Comparison of ENCODE assay signal across 8 mouse cellular contexts in the genomic region with DNA sequence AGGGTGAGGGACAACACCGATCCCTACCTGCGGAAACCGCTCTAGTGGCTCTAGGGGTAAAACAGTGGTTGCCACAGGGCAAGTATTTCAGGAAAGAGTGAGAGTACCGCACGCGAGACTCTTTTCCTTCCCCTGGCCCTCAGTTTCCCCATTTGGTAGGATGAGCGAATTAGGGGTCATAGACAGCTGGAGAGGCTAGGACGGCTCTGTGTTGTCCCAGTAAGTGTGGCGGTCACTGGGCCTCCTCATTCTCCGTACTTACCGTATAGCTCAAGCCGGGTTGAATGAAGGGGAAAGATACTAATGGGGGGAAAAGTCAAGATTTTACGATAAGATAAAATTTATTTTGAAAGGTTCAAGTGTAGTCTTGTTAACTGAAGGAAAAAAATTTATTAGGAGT. TPM values are rescaled to one million over a fixed set of nuclear protein-coding genes. Genes with fewer than 3 reads are reported as not detected.
DNase-seq lines count a peak whose midpoint lies in the region; ATAC-seq and TF ChIP-seq lines count a peak whose summit lies in the region.

No protein-coding gene starts in this region.

- 0 out of 2 replicates have a peak, but pooled peaks cover 4% of the 10 kb centered on the region for H3K27me3 ChIP-seq in limb, embryonic 13.5 days
- 0 out of 2 replicates have a peak, but pooled peaks cover 9% of the 10 kb centered on the region for H3K27me3 ChIP-seq in neural tube, embryonic 15.5 days (replicated peaks)

- DNase-seq in lung, adult 2 months, result no peak
- DNase-seq in lung, postnatal 10 days, result no peak
- no peak for DNase-seq in cerebellum, adult 18-20 months
- no peak for DNase-seq in urinary bladder, adult 18-20 months (ENCODE audit: low spot score in 2 of 2)
- no peak for DNase-seq in kidney, postnatal 25 days

- 4% methylated on average over 13 of the region's 13 CpGs for WGBS in lung, adult 2 months
- WGBS in limb, embryonic 13.5 days, result 6% methylated on average over 13 of the region's 13 CpGs
- WGBS in neural tube, embryonic 15.5 days, result 6% methylated on average over 13 of the region's 13 CpGs

- peak overlapping the region; percentile 86 for H3K4me2 ChIP-seq in limb, embryonic 13.5 days (replicated peaks)
- H3K4me2 ChIP-seq in neural tube, embryonic 15.5 days, result peak overlapping the region; percentile 91

- peaks cover 10% of the 10 kb centered on the region for H3K4me1 ChIP-seq in lung, adult 2 months (ENCODE audit: control insufficient read depth, insufficient read depth, low read length)
- H3K4me1 ChIP-seq in limb, embryonic 13.5 days, result peaks cover 19% of the 10 kb centered on the region
- peaks cover 20% of the 10 kb centered on the region for H3K4me1 ChIP-seq in neural tube, embryonic 15.5 days

- ATAC-seq in erythroblast, adult 5-6 weeks (replicated peaks; ENCODE audit: low FRiP score, poor library complexity, severe bottlenecking), result peak; percentile 37; the same call in 1 of the 2 replicates
- peak; percentile 19; the same call in 1 of the 2 replicates for ATAC-seq in limb, embryonic 13.5 days (ENCODE audit: low FRiP score, low read depth)
- peak; percentile 38; the same call in 1 of the 2 replicates for ATAC-seq in neural tube, embryonic 15.5 days (ENCODE audit: low FRiP score)

- peak overlapping the region; percentile 82 for H3K9ac ChIP-seq in limb, embryonic 13.5 days
- H3K9ac ChIP-seq in neural tube, embryonic 15.5 days (replicated peaks), result peak overlapping the region; percentile 63

- H3K36me3 ChIP-seq in limb, embryonic 13.5 days, result no peaks in the 10 kb centered on the region
- no peaks in the 10 kb centered on the region for H3K36me3 ChIP-seq in neural tube, embryonic 15.5 days

- H3K4me3 ChIP-seq in lung, adult 2 months (replicated peaks; ENCODE audit: extremely low read depth, low read depth, low read length), result peak overlapping the region; percentile 96
- peak overlapping the region; percentile 96 for H3K4me3 ChIP-seq in limb, embryonic 13.5 days
- peak overlapping the region; percentile 60 for H3K4me3 ChIP-seq in neural tube, embryonic 15.5 days (replicated peaks)

- TF ChIP-seq CTCF in lung, adult 2 months (IDR thresholded peaks at IDR 0.05; ENCODE audit: insufficient read depth, low read length), result no peak

- H3K27ac ChIP-seq in limb, embryonic 13.5 days, result no peak overlapping the region
- 0 out of 2 replicates have a peak overlapping the region, but pooled peaks have one; percentile 1 for H3K27ac ChIP-seq in neural tube, embryonic 15.5 days (replicated peaks)

- no peak for TF ChIP-seq POLR2A in lung, adult 2 months (IDR thresholded peaks at IDR 0.05; ENCODE audit: borderline replicate concordance, extremely low read depth, low read depth, low read length)

- H3K9me3 ChIP-seq in limb, embryonic 13.5 days, result no peaks in the 10 kb centered on the region
- H3K9me3 ChIP-seq in neural tube, embryonic 15.5 days (replicated peaks), result no peaks in the 10 kb centered on the region

RNA-seq across cellular contexts. Expression of a gene that starts 0.5 kb away (rescaled TPM):
- polyA plus RNA-seq in lung, adult 2 months (2012; rRNA removed), result 13.1 and 24.9 TPM in 2 replicates
- total RNA-seq in erythroblast, adult 5-6 weeks (2015; ENCODE audit: low replicate concordance), result 46.6 and 58.4 TPM in 2 replicates
- 10.6 and 21.3 TPM in 2 replicates for total RNA-seq in erythroblast, adult 5-6 weeks (2017; ENCODE audit: low replicate concordance)
- polyA plus RNA-seq in limb, embryonic 13.5 days (2015; fragmentation: Nextera tagmentation; extraction: Ambion mirVana), result 90.5 and 96.8 TPM in 2 replicates
- 207 and 237 TPM in 2 replicates for polyA plus RNA-seq in neural tube, embryonic 15.5 days (2015; fragmentation: Nextera tagmentation; extraction: Ambion mirVana)

RNA-seq across cellular contexts. Expression of a gene that starts 0.5 kb away (rescaled TPM):
- polyA plus RNA-seq in lung, adult 2 months (2012; rRNA removed), result 11.9 and 12.9 TPM in 2 replicates
- total RNA-seq in erythroblast, adult 5-6 weeks (2015; ENCODE audit: low replicate concordance), result 4.2 and 7.3 TPM in 2 replicates
- 2.0 and 2.6 TPM in 2 replicates for total RNA-seq in erythroblast, adult 5-6 weeks (2017; ENCODE audit: low replicate concordance)
- 16.6 and 18.1 TPM in 2 replicates for polyA plus RNA-seq in limb, embryonic 13.5 days (2015; fragmentation: Nextera tagmentation; extraction: Ambion mirVana)
- 14.7 and 16.0 TPM in 2 replicates for polyA plus RNA-seq in neural tube, embryonic 15.5 days (2015; fragmentation: Nextera tagmentation; extraction: Ambion mirVana)
